Mouse (Mus musculus) midbrain, embryonic 14.5 days (tissue): ENCODE results near the gene Olfr623. TPM values are rescaled to one million over a fixed set of nuclear protein-coding genes. Genes with fewer than 3 reads are reported as not detected.
A peak's percentile ranks its signal among the peaks of the same experiment; 100 is the strongest.

Source experiments
- ATAC-seq: fragments of 200-750 bp; cut with Nextera tagmentation; 2 replicates; pipeline ENCODE4 v1.8.0; 2017; ENCODE audit warnings: moderate number of reproducible peaks, moderate library complexity; ENCODE audit not compliant: low FRiP score, low TSS enrichment
- DNase-seq: peaks from one replicate; pipeline ENCODE4 v3.0.0-alpha.2; 2015
- H3K27ac ChIP-seq: fragments of 300-500 bp; sonication (generic); replicated peaks from 2 replicates; pipeline ENCODE4 v1.5.1; 2014; ENCODE audit warnings: mild to moderate bottlenecking, low read depth, low read length, moderate library complexity
- H3K27me3 ChIP-seq: fragments of 300-500 bp; sonication (generic); 2 replicates; pipeline ENCODE4 v1.6.1; 2014; ENCODE audit warnings: low read length, control low read depth, mixed read lengths; ENCODE audit not compliant: control insufficient read depth, insufficient read depth
- H3K36me3 ChIP-seq: fragments of 300-500 bp; sonication (generic); 2 replicates; pipeline ENCODE4 v1.6.1; 2014; ENCODE audit warnings: low read length, control low read depth; ENCODE audit not compliant: control insufficient read depth, insufficient read depth
- H3K4me1 ChIP-seq: fragments of 300-500 bp; sonication (generic); 2 replicates; pipeline ENCODE4 v1.6.1; 2014; ENCODE audit warnings: mild to moderate bottlenecking, antibody characterized with exemption, low read length, control low read depth; ENCODE audit not compliant: control insufficient read depth, insufficient read depth
- H3K4me2 ChIP-seq: fragments of 300-500 bp; sonication (generic); 2 replicates; pipeline ENCODE4 v1.6.1; 2014; ENCODE audit warnings: mild to moderate bottlenecking, low read length, moderate library complexity
- H3K4me3 ChIP-seq: fragments of 300-500 bp; sonication (generic); replicated peaks from 2 replicates; pipeline ENCODE4 v1.5.1; 2014; ENCODE audit warnings: low read depth, low read length
- H3K9ac ChIP-seq: fragments of 300-500 bp; sonication (generic); replicated peaks from 2 replicates; pipeline ENCODE4 v1.6.1; 2014; ENCODE audit warnings: mild to moderate bottlenecking, low read length, moderate library complexity
- H3K9me3 ChIP-seq: fragments of 300-500 bp; sonication (generic); 2 replicates; pipeline ENCODE4 v1.6.1; 2016; ENCODE audit warnings: low read length, control low read depth, mixed read lengths; ENCODE audit not compliant: control insufficient read depth
- WGBS: fragments of 180-500 bp; shearing (Covaris S2); extraction: QIAGEN DNeasy Blood & Tissue Kit; methylation state at CpG from one replicate; pipeline ENCODE4 v1.1.7; 2014; 5-methylcytosine and 5-hydroxymethylcytosine counted together
- polyA plus RNA-seq: library from polyadenylated mRNA; unstranded; fragments of >200 nt; fragmentation: Nextera tagmentation; extraction: Ambion mirVana; gene quantifications from 2 replicates; pipeline ENCODE4 v1.2.1, GENCODE M21; 2014

Olfr623 gene
- not detected in 2 replicates for polyA plus RNA-seq

GRCm38 (mm10) chr7:103663598-103663997 is at the start of gene Olfr623:
TSS of gene Olfr623 (minus strand) at chr7:103663698.
- ATAC-seq (no peak), DNase-seq (no peak)
- H3K9me3 ChIP-seq: no peaks in the 10 kb centered on the region
- no peak within 1 kb of the TSS for H3K4me2 ChIP-seq
- H3K4me1 ChIP-seq: no peaks in the 10 kb centered on the region
- no peak within 1 kb of the TSS for H3K4me3 ChIP-seq
- no peaks in the 10 kb centered on the region for H3K36me3 ChIP-seq
- no peak within 1 kb of the TSS for H3K9ac ChIP-seq
- no peak within 1 kb of the TSS for H3K27ac ChIP-seq
- H3K27me3 ChIP-seq: no peaks in the 10 kb centered on the region

GRCm38 (mm10) chr7:103712024-103712423 is 48.5 kb upstream of the Olfr623 start:
- Histone ChIP-seq H3K9ac (no peak overlapping the region), H3K4me3 (no peak overlapping the region), H3K4me2 (no peak overlapping the region), H3K27me3 (no peaks in the 10 kb centered on the region), H3K4me1 (no peaks in the 10 kb centered on the region), H3K27ac (no peak overlapping the region), H3K9me3 (no peaks in the 10 kb centered on the region), H3K36me3 (no peaks in the 10 kb centered on the region)
- 27% methylated on average over 2 of the region's 2 CpGs for WGBS
- ATAC-seq (no peak), DNase-seq (no peak)

- Histone ChIP-seq H3K9ac (no peak overlapping the region), H3K4me1 (no peaks in the 10 kb centered on the region), H3K27ac (no peak overlapping the region), H3K4me2 (no peak overlapping the region), H3K36me3 (no peaks in the 10 kb centered on the region), H3K9me3 (no peaks in the 10 kb centered on the region), H3K27me3 (no peaks in the 10 kb centered on the region), H3K4me3 (no peak overlapping the region)
- WGBS: 92% methylated on average over 4 of the region's 4 CpGs
- peak; percentile 11 for DNase-seq
- no peak for ATAC-seq
Observed at GRCm38 (mm10) chr7:103699469-103699868, 36.0 kb upstream of the Olfr623 start.

- DNase-seq (no peak), ATAC-seq (no peak)
- H3K4me3 ChIP-seq: no peak within 1 kb of the TSS
- H3K4me1 ChIP-seq: no peaks in the 10 kb centered on the region
- no peak within 1 kb of the TSS for H3K4me2 ChIP-seq
- H3K36me3 ChIP-seq: no peaks in the 10 kb centered on the region
- no peaks in the 10 kb centered on the region for H3K27me3 ChIP-seq
- no peaks in the 10 kb centered on the region for H3K9me3 ChIP-seq
- H3K27ac ChIP-seq: no peak within 1 kb of the TSS
- H3K9ac ChIP-seq: no peak within 1 kb of the TSS
Observed at GRCm38 (mm10) chr7:103682420-103682819, 18.9 kb upstream of the Olfr623 start, which contains the start of gene Olfr625-ps1. TSS of gene Olfr625-ps1 (plus strand) at chr7:103682720.

- ATAC-seq: no peak
Observed at GRCm38 (mm10) chr7:103671091-103671490, 7.6 kb upstream of the Olfr623 start, which contains the start of gene Olfr624. TSS of gene Olfr624 (minus strand) at chr7:103671191.

GRCm38 (mm10) chr7:103644070-103644469 is 19.4 kb downstream of the Olfr623 start:
- no peaks in the 10 kb centered on the region for H3K36me3 ChIP-seq
- H3K27ac ChIP-seq: no peak overlapping the region
- no peak overlapping the region for H3K4me2 ChIP-seq
- 89% methylated on average over 4 of the region's 4 CpGs for WGBS
- DNase-seq (no peak), ATAC-seq (no peak)
- no peaks in the 10 kb centered on the region for H3K9me3 ChIP-seq
- H3K4me3 ChIP-seq: no peak overlapping the region
- no peak overlapping the region for H3K9ac ChIP-seq
- H3K4me1 ChIP-seq: no peaks in the 10 kb centered on the region
- no peaks in the 10 kb centered on the region for H3K27me3 ChIP-seq

More at GRCm38 (mm10) chr7:103671091-103671490, 7.6 kb upstream of the Olfr623 start, which contains the start of gene Olfr624:
- H3K9ac ChIP-seq: no peak within 1 kb of the TSS
- no peaks in the 10 kb centered on the region for H3K36me3 ChIP-seq
- no peak within 1 kb of the TSS for H3K27ac ChIP-seq
- H3K27me3 ChIP-seq: no peaks in the 10 kb centered on the region
- H3K4me1 ChIP-seq: no peaks in the 10 kb centered on the region
- 93% methylated on average over 2 of the region's 2 CpGs for WGBS
- H3K4me3 ChIP-seq: no peak within 1 kb of the TSS
- no peak for DNase-seq
- no peak within 1 kb of the TSS for H3K4me2 ChIP-seq
- no peaks in the 10 kb centered on the region for H3K9me3 ChIP-seq

- Histone ChIP-seq H3K36me3 (no peaks in the 10 kb centered on the region), H3K4me1 (no peaks in the 10 kb centered on the region), H3K4me2 (no peak within 1 kb of the TSS), H3K9me3 (no peaks in the 10 kb centered on the region), H3K27ac (no peak within 1 kb of the TSS), H3K27me3 (no peaks in the 10 kb centered on the region), H3K9ac (no peak within 1 kb of the TSS), H3K4me3 (no peak within 1 kb of the TSS)
- 80% methylated on average over 1 of the region's 1 CpGs for WGBS
- ATAC-seq: no peak
- no peak for DNase-seq
Observed at GRCm38 (mm10) chr7:103642602-103643001, 20.9 kb downstream of the Olfr623 start, which contains the start of gene Olfr622. TSS of gene Olfr622 (minus strand) at chr7:103642702.

- H3K27me3 ChIP-seq: no peaks in the 10 kb centered on the region
- H3K9ac ChIP-seq: no peak overlapping the region
- ATAC-seq: no peak
- no peak overlapping the region for H3K4me3 ChIP-seq
- no peaks in the 10 kb centered on the region for H3K36me3 ChIP-seq
- DNase-seq: no peak
- H3K9me3 ChIP-seq: no peaks in the 10 kb centered on the region
- H3K4me2 ChIP-seq: no peak overlapping the region
- H3K4me1 ChIP-seq: no peaks in the 10 kb centered on the region
- no peak overlapping the region for H3K27ac ChIP-seq
Observed at GRCm38 (mm10) chr7:103636795-103637194, 26.7 kb downstream of the Olfr623 start.

- Histone ChIP-seq H3K4me3 (no peak within 1 kb of the TSS), H3K9ac (no peak within 1 kb of the TSS), H3K4me2 (no peak within 1 kb of the TSS), H3K9me3 (no peaks in the 10 kb centered on the region), H3K27ac (no peak within 1 kb of the TSS), H3K27me3 (no peaks in the 10 kb centered on the region), H3K36me3 (no peaks in the 10 kb centered on the region), H3K4me1 (no peaks in the 10 kb centered on the region)
- WGBS: 70% methylated on average over 2 of the region's 2 CpGs
- DNase-seq (no peak), ATAC-seq (no peak)
Observed at GRCm38 (mm10) chr7:103612434-103612833, 51.1 kb downstream of the Olfr623 start, which contains the start of gene Olfr620. TSS of gene Olfr620 (minus strand) at chr7:103612534.
